Mouse (Mus musculus): Measurements from ENCODE around the gene Ift80. TPM values are rescaled to one million over a fixed set of nuclear protein-coding genes. Genes with fewer than 3 reads are reported as not detected.
A peak's percentile ranks its signal among the peaks of the same experiment; 100 is the strongest.

The Ift80 gene
- polyA plus RNA-seq (2011; ENCODE audit: insufficient read depth, insufficient read length, low read depth, missing spikeins) = 21.4 and 22.2 TPM in 2 replicates

DNA sequence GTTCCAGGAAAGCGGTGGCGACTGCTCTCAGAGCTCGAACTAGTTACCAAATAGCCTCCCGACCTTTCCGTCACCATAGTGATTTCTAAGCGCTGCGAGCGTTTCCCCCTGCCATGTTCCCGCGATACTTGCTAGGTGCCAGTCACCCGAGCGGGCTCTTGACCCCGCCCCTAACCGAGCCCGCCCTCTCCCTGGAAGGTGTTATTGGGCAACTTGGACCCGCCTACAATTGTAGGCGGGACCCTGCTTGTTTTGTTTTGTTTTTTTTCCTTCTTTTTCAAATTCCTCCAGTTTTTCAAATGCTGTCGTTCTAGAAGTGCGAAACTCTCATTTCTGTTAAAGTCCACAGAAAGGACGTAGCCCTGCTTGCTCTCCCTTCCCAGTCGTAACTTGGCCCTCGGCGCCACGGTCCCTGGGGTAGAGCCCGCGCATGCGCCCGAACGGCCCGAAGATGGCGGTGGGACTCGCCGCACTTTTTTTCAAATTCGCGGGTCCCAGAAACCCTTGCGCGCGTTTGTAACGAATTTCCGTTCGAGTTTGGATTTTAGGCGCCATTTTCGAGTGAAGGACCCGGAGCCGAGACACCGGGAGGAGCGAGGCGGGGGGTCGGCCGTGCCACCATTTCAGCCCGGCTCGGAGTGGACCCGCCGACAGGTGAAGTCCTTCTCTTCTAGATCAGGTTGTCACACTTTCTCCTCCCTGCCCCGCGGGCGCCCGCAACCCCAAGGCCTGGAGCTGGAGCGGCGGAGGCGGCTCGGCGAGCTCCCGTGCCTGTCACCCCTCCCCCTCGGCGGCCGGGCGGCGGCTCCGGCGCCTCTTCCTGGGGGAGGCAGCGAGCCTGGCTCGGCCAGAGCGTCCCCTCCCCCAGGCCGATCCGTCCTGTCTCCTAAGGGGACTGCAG lies at the start of gene Ift80, which contains the start of gene Smc4:
Gene Ift80 (minus strand): TSS at position 134 of the 901 bp plus-strand sequence.
Gene Smc4 (plus strand): TSS at position 302 of the 901 bp plus-strand sequence.
- Histone ChIP-seq H3K4me1 (ENCODE audit: control insufficient read depth, insufficient read depth, low read length) (peaks cover 1% of the 10 kb centered on the region), H3K27me3 (ENCODE audit: control insufficient read depth, insufficient read depth, low read length, poor library complexity, severe bottlenecking) (no peaks in the 10 kb centered on the region), H3K4me3 (ENCODE audit: low read depth, low read length) (peak within 1 kb of the TSS; percentile 99), H3K9me3 (replicated peaks; ENCODE audit: control insufficient read depth, insufficient read depth, low read length, poor library complexity, severe bottlenecking) (no peaks in the 10 kb centered on the region), H3K27ac (ENCODE audit: insufficient read depth, low read length) (peak within 1 kb of the TSS; percentile 88), H3K36me3 (ENCODE audit: control insufficient read depth, insufficient read depth, low read length, poor library complexity, severe bottlenecking) (peaks cover 14% of the 10 kb centered on the region), H3K9ac (ENCODE audit: low read depth, poor library complexity, severe bottlenecking) (peak within 1 kb of the TSS; percentile 97)
- no peak for TF ChIP-seq CTCF (IDR thresholded peaks at IDR 0.05; ENCODE audit: low read depth, low read length)
- peak; percentile 15 for TF ChIP-seq POLR2A (IDR thresholded peaks at IDR 0.05; ENCODE audit: insufficient read depth, low read length)
- TF ChIP-seq EP300 (IDR thresholded peaks at IDR 0.05; ENCODE audit: insufficient read depth, low read depth, low read length) = no peak

- H3K27ac ChIP-seq (ENCODE audit: insufficient read depth, low read length) = no peak overlapping the region
- no peaks in the 10 kb centered on the region for H3K9me3 ChIP-seq (replicated peaks; ENCODE audit: control insufficient read depth, insufficient read depth, low read length, poor library complexity, severe bottlenecking)
- H3K9ac ChIP-seq (ENCODE audit: low read depth, poor library complexity, severe bottlenecking) = no peak overlapping the region
- H3K4me3 ChIP-seq (ENCODE audit: low read depth, low read length) = no peak overlapping the region
- TF ChIP-seq EP300 (IDR thresholded peaks at IDR 0.05; ENCODE audit: insufficient read depth, low read depth, low read length) = no peak
- TF ChIP-seq POLR2A (IDR thresholded peaks at IDR 0.05; ENCODE audit: insufficient read depth, low read length) = no peak
- no peak for TF ChIP-seq CTCF (IDR thresholded peaks at IDR 0.05; ENCODE audit: low read depth, low read length)
- no peaks in the 10 kb centered on the region for H3K27me3 ChIP-seq (ENCODE audit: control insufficient read depth, insufficient read depth, low read length, poor library complexity, severe bottlenecking)
- no peaks in the 10 kb centered on the region for H3K4me1 ChIP-seq (ENCODE audit: control insufficient read depth, insufficient read depth, low read length)
- no peaks in the 10 kb centered on the region for H3K36me3 ChIP-seq (ENCODE audit: control insufficient read depth, insufficient read depth, low read length, poor library complexity, severe bottlenecking)
These were observed 47.5 kb upstream of the Ift80 start for GRCm38 (mm10) chr3:69051894-69052293.

DNA sequence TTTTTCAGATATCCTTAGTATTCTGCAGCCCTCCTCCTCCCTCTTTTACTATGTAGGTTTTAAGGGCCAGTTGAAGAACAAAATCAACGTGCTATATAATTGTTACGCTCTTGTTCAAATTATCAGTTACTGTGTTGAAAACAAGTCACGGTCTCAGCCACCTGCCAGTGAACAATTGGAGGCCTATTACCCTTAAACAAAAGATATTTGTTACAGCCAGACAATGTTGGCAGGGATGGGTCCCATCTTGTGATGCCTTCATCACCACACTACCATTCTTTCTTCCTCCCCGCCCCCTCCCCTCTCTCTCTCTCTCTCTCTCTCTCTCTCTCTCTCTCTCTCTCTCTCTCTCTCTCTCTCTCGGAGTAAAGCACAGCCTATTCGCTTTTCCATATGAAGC lies 44.6 kb upstream of the Ift80 start:
- H3K36me3 ChIP-seq (ENCODE audit: control insufficient read depth, insufficient read depth, low read length, poor library complexity, severe bottlenecking) = no peaks in the 10 kb centered on the region
- H3K4me1 ChIP-seq (ENCODE audit: control insufficient read depth, insufficient read depth, low read length) = no peaks in the 10 kb centered on the region
- no peak overlapping the region for H3K9ac ChIP-seq (ENCODE audit: low read depth, poor library complexity, severe bottlenecking)
- no peak for TF ChIP-seq EP300 (IDR thresholded peaks at IDR 0.05; ENCODE audit: insufficient read depth, low read depth, low read length)
- TF ChIP-seq CTCF (IDR thresholded peaks at IDR 0.05; ENCODE audit: low read depth, low read length) = no peak
- TF ChIP-seq POLR2A (IDR thresholded peaks at IDR 0.05; ENCODE audit: insufficient read depth, low read length) = no peak
- H3K27me3 ChIP-seq (ENCODE audit: control insufficient read depth, insufficient read depth, low read length, poor library complexity, severe bottlenecking) = no peaks in the 10 kb centered on the region
- H3K27ac ChIP-seq (ENCODE audit: insufficient read depth, low read length) = no peak overlapping the region
- no peaks in the 10 kb centered on the region for H3K9me3 ChIP-seq (replicated peaks; ENCODE audit: control insufficient read depth, insufficient read depth, low read length, poor library complexity, severe bottlenecking)
- no peak overlapping the region for H3K4me3 ChIP-seq (ENCODE audit: low read depth, low read length)

- no peaks in the 10 kb centered on the region for H3K27me3 ChIP-seq (ENCODE audit: control insufficient read depth, insufficient read depth, low read length, poor library complexity, severe bottlenecking)
- H3K4me3 ChIP-seq (ENCODE audit: low read depth, low read length) = no peak overlapping the region
- no peaks in the 10 kb centered on the region for H3K4me1 ChIP-seq (ENCODE audit: control insufficient read depth, insufficient read depth, low read length)
- no peak overlapping the region for H3K9ac ChIP-seq (ENCODE audit: low read depth, poor library complexity, severe bottlenecking)
- H3K9me3 ChIP-seq (replicated peaks; ENCODE audit: control insufficient read depth, insufficient read depth, low read length, poor library complexity, severe bottlenecking) = no peaks in the 10 kb centered on the region
- no peak for TF ChIP-seq CTCF (IDR thresholded peaks at IDR 0.05; ENCODE audit: low read depth, low read length)
- TF ChIP-seq EP300 (IDR thresholded peaks at IDR 0.05; ENCODE audit: insufficient read depth, low read depth, low read length) = no peak
- TF ChIP-seq POLR2A (IDR thresholded peaks at IDR 0.05; ENCODE audit: insufficient read depth, low read length) = no peak
- H3K36me3 ChIP-seq (ENCODE audit: control insufficient read depth, insufficient read depth, low read length, poor library complexity, severe bottlenecking) = peaks cover 7% of the 10 kb centered on the region
- H3K27ac ChIP-seq (ENCODE audit: insufficient read depth, low read length) = no peak overlapping the region
These were observed 43.3 kb upstream of the Ift80 start for GRCm38 (mm10) chr3:69047684-69048083.

- Histone ChIP-seq H3K36me3 (ENCODE audit: control insufficient read depth, insufficient read depth, low read length, poor library complexity, severe bottlenecking) (peaks cover 16% of the 10 kb centered on the region), H3K4me3 (ENCODE audit: low read depth, low read length) (no peak overlapping the region), H3K27me3 (ENCODE audit: control insufficient read depth, insufficient read depth, low read length, poor library complexity, severe bottlenecking) (no peaks in the 10 kb centered on the region), H3K27ac (ENCODE audit: insufficient read depth, low read length) (no peak overlapping the region), H3K4me1 (ENCODE audit: control insufficient read depth, insufficient read depth, low read length) (no peaks in the 10 kb centered on the region), H3K9ac (ENCODE audit: low read depth, poor library complexity, severe bottlenecking) (no peak overlapping the region), H3K9me3 (replicated peaks; ENCODE audit: control insufficient read depth, insufficient read depth, low read length, poor library complexity, severe bottlenecking) (no peaks in the 10 kb centered on the region)
- TF ChIP-seq EP300 (IDR thresholded peaks at IDR 0.05; ENCODE audit: insufficient read depth, low read depth, low read length) (no peak), POLR2A (IDR thresholded peaks at IDR 0.05; ENCODE audit: insufficient read depth, low read length) (no peak), CTCF (IDR thresholded peaks at IDR 0.05; ENCODE audit: low read depth, low read length) (no peak)
These were observed 42.1 kb upstream of the Ift80 start for GRCm38 (mm10) chr3:69046509-69046908.

GRCm38 (mm10) chr3:69045750-69046149 lies 41.4 kb upstream of the Ift80 start:
- Histone ChIP-seq H3K27ac (ENCODE audit: insufficient read depth, low read length) (no peak overlapping the region; the same call in 1 of the 2 replicates), H3K9ac (ENCODE audit: low read depth, poor library complexity, severe bottlenecking) (peak overlapping the region; percentile 97)
- TF ChIP-seq CTCF (IDR thresholded peaks at IDR 0.05; ENCODE audit: low read depth, low read length) (no peak), POLR2A (IDR thresholded peaks at IDR 0.05; ENCODE audit: insufficient read depth, low read length) (no peak), EP300 (IDR thresholded peaks at IDR 0.05; ENCODE audit: insufficient read depth, low read depth, low read length) (no peak)

More at GRCm38 (mm10) chr3:69045750-69046149, 41.4 kb upstream of the Ift80 start:
- peaks cover 19% of the 10 kb centered on the region for H3K36me3 ChIP-seq (ENCODE audit: control insufficient read depth, insufficient read depth, low read length, poor library complexity, severe bottlenecking)
- H3K9me3 ChIP-seq (replicated peaks; ENCODE audit: control insufficient read depth, insufficient read depth, low read length, poor library complexity, severe bottlenecking) = no peaks in the 10 kb centered on the region; the same call in 1 of the 2 replicates
- no peaks in the 10 kb centered on the region for H3K27me3 ChIP-seq (ENCODE audit: control insufficient read depth, insufficient read depth, low read length, poor library complexity, severe bottlenecking)
- H3K4me3 ChIP-seq (ENCODE audit: low read depth, low read length) = peak overlapping the region; percentile 32
- H3K4me1 ChIP-seq (ENCODE audit: control insufficient read depth, insufficient read depth, low read length) = no peaks in the 10 kb centered on the region
